Mouse (Mus musculus) embryonic facial prominence, embryonic 13.5 days (tissue): ENCODE data around the gene Zfp866. TPM values are rescaled to one million over a fixed set of nuclear protein-coding genes. Genes with fewer than 3 reads are reported as not detected.

ENCODE experiments used
- ATAC-seq: fragments of 200-750 bp; cut with Nextera tagmentation; 2 replicates; pipeline ENCODE4 v1.8.0; 2017; ENCODE audit warnings: low read depth; ENCODE audit not compliant: insufficient number of reproducible peaks, insufficient read depth, low FRiP score, low TSS enrichment
- H3K27ac ChIP-seq: fragments of 300-500 bp; sonication (generic); 2 replicates; pipeline ENCODE4 v1.5.1; 2015; ENCODE audit warnings: moderate library complexity, mild to moderate bottlenecking, inconsistent platforms
- H3K27me3 ChIP-seq: fragments of 300-500 bp; sonication (generic); 2 replicates; pipeline ENCODE4 v1.6.1; 2015; ENCODE audit warnings: mild to moderate bottlenecking, inconsistent platforms
- H3K36me3 ChIP-seq: fragments of 300-500 bp; sonication (generic); 2 replicates; pipeline ENCODE4 v1.6.1; 2015; ENCODE audit warnings: mild to moderate bottlenecking, inconsistent platforms
- H3K4me1 ChIP-seq: fragments of 300-500 bp; sonication (generic); 2 replicates; pipeline ENCODE4 v1.6.1; 2015; ENCODE audit warnings: inconsistent platforms
- H3K4me2 ChIP-seq: fragments of 300-500 bp; sonication (generic); 2 replicates; pipeline ENCODE4 v1.6.1; 2015; ENCODE audit warnings: moderate library complexity, mild to moderate bottlenecking, inconsistent platforms
- H3K4me3 ChIP-seq: fragments of 300-500 bp; sonication (generic); 2 replicates; pipeline ENCODE4 v1.5.1; 2015; ENCODE audit warnings: mild to moderate bottlenecking, inconsistent platforms
- H3K9ac ChIP-seq: fragments of 300-500 bp; sonication (generic); 2 replicates; pipeline ENCODE4 v1.6.1; 2015; ENCODE audit warnings: mild to moderate bottlenecking, inconsistent platforms
- H3K9me3 ChIP-seq: fragments of 300-500 bp; sonication (generic); 2 replicates; pipeline ENCODE4 v1.6.1; 2016; ENCODE audit warnings: inconsistent platforms
- WGBS: fragments of 180-500 bp; shearing (Covaris S2); methylation state at CpG from one replicate; pipeline ENCODE4 v1.1.7; 2015; ENCODE audit warnings: mixed read lengths; 5-methylcytosine and 5-hydroxymethylcytosine counted together
- polyA plus RNA-seq: library from polyadenylated mRNA; unstranded; fragments of >200 nt; fragmentation: Nextera tagmentation; extraction: Ambion mirVana; gene quantifications from 2 replicates; pipeline ENCODE4 v1.2.1, GENCODE M21; 2015

Zfp866 gene
- polyA plus RNA-seq, 1 experiment from 2014 or later = 39.4 TPM

- 6% methylated on average over 26 of the region's 28 CpGs for WGBS
- peak within 1 kb of the TSS; percentile 73 for H3K9ac ChIP-seq
- H3K27ac ChIP-seq = 0 out of 2 replicates have a peak within 1 kb of the TSS, but pooled peaks have one; percentile 51
- H3K4me1 ChIP-seq = peaks cover 12% of the 10 kb centered on the region; the same call in 1 of the 2 replicates
- peak within 1 kb of the TSS; percentile 91 for H3K4me2 ChIP-seq
- no peaks in the 10 kb centered on the region for H3K9me3 ChIP-seq
- peak within 1 kb of the TSS; percentile 56 for H3K4me3 ChIP-seq
- no peaks in the 10 kb centered on the region for H3K27me3 ChIP-seq
- peaks cover 60% of the 10 kb centered on the region for H3K36me3 ChIP-seq
- ATAC-seq = peak; percentile 60; the same call in 1 of the 2 replicates
Measured at GRCm38 (mm10) chr8:69808094-69808863, 17.3 kb upstream of the Zfp866 start, which contains the start of gene Gmip. TSS of gene Gmip (plus strand) at chr8:69808679.

- no peak for ATAC-seq
- 93% methylated on average over 5 of the region's 5 CpGs for WGBS
- Histone ChIP-seq H3K4me1 (peaks cover 12% of the 10 kb centered on the region; the same call in 1 of the 2 replicates), H3K9me3 (no peaks in the 10 kb centered on the region), H3K27me3 (no peaks in the 10 kb centered on the region), H3K27ac (no peak overlapping the region), H3K36me3 (peaks cover 71% of the 10 kb centered on the region), H3K4me3 (no peak overlapping the region), H3K4me2 (no peak overlapping the region), H3K9ac (no peak overlapping the region)
Measured at GRCm38 (mm10) chr8:69807236-69807635, 16.3 kb upstream of the Zfp866 start.

DNA sequence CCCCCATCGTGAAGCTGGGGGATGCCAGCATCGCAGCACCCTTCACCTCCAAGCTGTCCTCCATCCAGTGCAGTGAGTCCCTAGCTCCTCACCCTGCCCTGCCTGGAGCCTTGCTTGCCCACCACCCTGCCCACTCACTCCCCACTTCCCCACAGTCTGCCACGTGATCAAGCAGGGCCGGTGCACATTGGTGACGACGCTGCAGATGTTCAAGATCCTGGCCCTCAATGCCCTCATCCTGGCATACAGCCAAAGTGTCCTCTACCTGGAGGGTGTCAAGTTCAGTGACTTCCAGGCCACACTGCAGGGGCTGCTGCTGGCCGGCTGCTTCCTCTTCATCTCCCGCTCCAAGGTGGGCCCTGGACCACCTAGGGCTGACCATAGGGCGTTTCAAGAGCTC is 14.5 kb upstream of the Zfp866 start:
- Histone ChIP-seq H3K9ac (no peak overlapping the region), H3K4me3 (no peak overlapping the region), H3K27me3 (no peaks in the 10 kb centered on the region), H3K27ac (no peak overlapping the region), H3K4me1 (peaks cover 12% of the 10 kb centered on the region; the same call in 1 of the 2 replicates), H3K9me3 (no peaks in the 10 kb centered on the region), H3K36me3 (peaks cover 77% of the 10 kb centered on the region), H3K4me2 (no peak overlapping the region)
- 94% methylated on average over 9 of the region's 9 CpGs for WGBS
- no peak for ATAC-seq

- no peaks in the 10 kb centered on the region for H3K9me3 ChIP-seq
- no peak for ATAC-seq
- no peak overlapping the region for H3K4me3 ChIP-seq
- no peak overlapping the region for H3K9ac ChIP-seq
- no peak overlapping the region for H3K4me2 ChIP-seq
- peaks cover 12% of the 10 kb centered on the region; the same call in 1 of the 2 replicates for H3K4me1 ChIP-seq
- peaks cover 79% of the 10 kb centered on the region for H3K36me3 ChIP-seq
- H3K27me3 ChIP-seq = no peaks in the 10 kb centered on the region
- H3K27ac ChIP-seq = no peak overlapping the region
- WGBS = 96% methylated on average over 10 of the region's 10 CpGs
Measured at GRCm38 (mm10) chr8:69805086-69805485, 14.1 kb upstream of the Zfp866 start.

DNA sequence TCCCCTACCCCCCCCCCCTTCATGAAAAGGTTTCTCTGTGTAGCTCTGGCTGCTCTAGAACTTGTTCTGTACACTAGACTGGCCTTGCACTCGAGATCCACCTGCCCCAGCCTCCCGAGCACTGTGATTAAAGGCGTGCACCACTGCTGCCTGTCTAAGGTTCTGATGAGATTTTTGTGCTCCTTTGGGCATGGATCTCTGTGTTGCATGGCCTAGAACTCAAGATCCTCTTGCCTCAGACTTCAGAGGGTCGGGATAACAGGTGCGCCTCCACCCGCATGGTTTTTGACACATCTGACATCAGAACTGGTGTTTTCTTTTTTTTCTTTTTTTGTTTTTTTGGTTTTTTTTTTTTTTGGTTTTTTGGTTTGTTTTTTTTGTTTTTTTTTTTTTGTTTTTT is 13.6 kb upstream of the Zfp866 start:
- Histone ChIP-seq H3K4me1 (peaks cover 12% of the 10 kb centered on the region; the same call in 1 of the 2 replicates), H3K9ac (no peak overlapping the region), H3K27me3 (no peaks in the 10 kb centered on the region), H3K4me2 (no peak overlapping the region), H3K4me3 (no peak overlapping the region), H3K9me3 (no peaks in the 10 kb centered on the region), H3K36me3 (peaks cover 85% of the 10 kb centered on the region), H3K27ac (no peak overlapping the region)
- ATAC-seq = no peak
- 94% methylated on average over 6 of the region's 6 CpGs for WGBS

DNA sequence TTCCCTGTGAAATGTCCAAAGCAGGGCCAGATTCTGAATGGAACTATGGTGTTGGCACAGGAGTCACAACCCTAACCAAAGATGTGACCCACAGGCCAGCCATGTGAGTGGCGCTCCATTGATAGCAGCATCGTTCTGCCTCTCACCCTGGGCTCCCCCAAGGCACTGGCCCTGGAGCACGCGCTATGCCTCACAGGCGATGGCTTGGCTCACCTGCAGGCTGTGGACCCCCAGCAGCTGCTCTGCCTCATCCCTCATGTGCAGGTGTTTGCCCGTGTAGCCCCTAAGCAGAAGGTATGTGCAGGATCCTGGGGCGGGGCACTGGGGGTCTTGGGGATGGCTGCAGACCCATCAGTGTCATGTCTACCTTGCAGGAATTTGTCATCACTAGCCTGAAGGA is 12.4 kb upstream of the Zfp866 start:
- no peak overlapping the region for H3K4me3 ChIP-seq
- H3K27me3 ChIP-seq = no peaks in the 10 kb centered on the region
- H3K4me2 ChIP-seq = no peak overlapping the region
- WGBS = 93% methylated on average over 7 of the region's 7 CpGs
- ATAC-seq = no peak
- H3K4me1 ChIP-seq = peaks cover 4% of the 10 kb centered on the region; the same call in 1 of the 2 replicates
- H3K27ac ChIP-seq = no peak overlapping the region
- H3K36me3 ChIP-seq = peaks cover 96% of the 10 kb centered on the region
- no peaks in the 10 kb centered on the region for H3K9me3 ChIP-seq
- no peak overlapping the region for H3K9ac ChIP-seq

DNA sequence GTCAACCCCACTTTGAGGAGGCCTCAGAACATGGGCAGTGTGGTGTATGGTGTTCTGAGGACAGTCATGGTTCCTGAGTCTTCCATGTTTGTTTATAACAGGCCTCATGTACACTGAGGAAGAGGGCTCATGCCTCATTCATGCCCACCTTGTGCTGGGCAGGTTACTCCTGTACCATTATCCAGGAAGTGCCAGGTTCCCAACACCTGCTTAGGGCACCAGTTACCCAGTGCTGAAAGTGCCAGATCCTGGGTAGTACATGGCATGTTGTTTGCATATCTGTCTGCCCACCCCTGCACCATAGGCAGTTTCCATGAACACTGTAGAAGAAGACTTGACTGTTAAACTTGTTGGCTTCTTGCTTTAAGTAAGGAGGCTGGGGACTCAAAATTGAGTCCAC is 11.2 kb upstream of the Zfp866 start:
- Histone ChIP-seq H3K9ac (no peak overlapping the region), H3K4me3 (no peak overlapping the region), H3K27ac (no peak overlapping the region), H3K27me3 (no peaks in the 10 kb centered on the region), H3K4me1 (no peaks in the 10 kb centered on the region), H3K36me3 (peaks cover 96% of the 10 kb centered on the region), H3K9me3 (no peaks in the 10 kb centered on the region), H3K4me2 (no peak overlapping the region)
- no peak for ATAC-seq

DNA sequence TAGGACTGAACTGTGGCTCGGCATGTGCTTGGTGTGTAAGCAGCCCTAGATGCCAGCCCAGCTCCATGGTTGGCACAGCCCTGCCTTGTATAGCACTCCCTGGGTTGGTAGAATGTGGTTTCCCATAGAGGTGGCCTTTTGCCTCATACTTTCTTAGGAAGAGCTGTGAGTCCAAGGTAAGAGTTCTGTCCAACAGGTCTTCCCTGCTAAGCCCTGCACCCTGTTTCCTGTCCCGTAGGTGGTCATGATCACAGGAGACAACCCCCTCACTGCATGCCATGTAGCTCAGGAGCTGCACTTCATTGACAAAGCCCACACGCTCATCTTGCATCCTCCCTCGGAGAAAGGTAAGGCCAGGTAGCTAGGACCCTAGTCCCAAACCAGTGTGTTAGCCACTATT is 10.8 kb upstream of the Zfp866 start:
- Histone ChIP-seq H3K27ac (no peak overlapping the region), H3K36me3 (peaks cover 96% of the 10 kb centered on the region), H3K4me2 (no peak overlapping the region), H3K4me1 (no peaks in the 10 kb centered on the region), H3K9ac (no peak overlapping the region), H3K4me3 (no peak overlapping the region), H3K27me3 (no peaks in the 10 kb centered on the region), H3K9me3 (no peaks in the 10 kb centered on the region)
- no peak for ATAC-seq
- 97% methylated on average over 4 of the region's 4 CpGs for WGBS

DNA sequence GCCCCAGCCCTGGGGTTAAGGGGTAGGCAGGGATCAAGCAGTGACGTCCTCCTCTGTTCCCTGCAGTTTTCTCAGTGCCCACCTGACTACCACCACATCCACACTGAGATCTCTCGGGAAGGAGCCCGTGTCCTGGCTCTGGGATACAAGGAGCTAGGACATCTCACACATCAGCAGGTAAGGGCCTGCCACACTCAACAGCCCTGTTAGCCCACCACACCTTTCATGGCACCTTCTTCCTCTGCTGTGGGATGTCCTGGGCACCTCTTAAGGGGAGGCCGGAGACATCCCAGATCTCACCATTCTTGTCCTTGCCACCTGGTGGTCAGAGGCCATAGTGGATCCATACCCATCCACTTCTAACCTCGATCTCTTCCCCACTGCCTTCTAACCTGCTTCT is 9.0 kb upstream of the Zfp866 start:
- no peak overlapping the region for H3K4me2 ChIP-seq
- no peak overlapping the region for H3K9ac ChIP-seq
- 89% methylated on average over 5 of the region's 5 CpGs for WGBS
- no peak overlapping the region for H3K4me3 ChIP-seq
- no peak overlapping the region for H3K27ac ChIP-seq
- no peak for ATAC-seq
- no peaks in the 10 kb centered on the region for H3K9me3 ChIP-seq
- no peaks in the 10 kb centered on the region for H3K27me3 ChIP-seq
- no peaks in the 10 kb centered on the region for H3K4me1 ChIP-seq
- H3K36me3 ChIP-seq = peaks cover 96% of the 10 kb centered on the region

- Histone ChIP-seq H3K36me3 (peaks cover 97% of the 10 kb centered on the region), H3K9me3 (no peaks in the 10 kb centered on the region), H3K4me3 (no peak overlapping the region), H3K9ac (no peak overlapping the region), H3K27me3 (no peaks in the 10 kb centered on the region), H3K27ac (no peak overlapping the region), H3K4me1 (no peaks in the 10 kb centered on the region), H3K4me2 (no peak overlapping the region)
- 94% methylated on average over 8 of the region's 8 CpGs for WGBS
- ATAC-seq = no peak
Measured at GRCm38 (mm10) chr8:69799261-69799660, 8.3 kb upstream of the Zfp866 start.

GRCm38 (mm10) chr8:69797661-69798060 is 6.7 kb upstream of the Zfp866 start:
- Histone ChIP-seq H3K9me3 (no peaks in the 10 kb centered on the region), H3K9ac (no peak overlapping the region), H3K36me3 (peaks cover 97% of the 10 kb centered on the region), H3K4me2 (no peak overlapping the region), H3K27ac (no peak overlapping the region), H3K27me3 (no peaks in the 10 kb centered on the region), H3K4me3 (no peak overlapping the region), H3K4me1 (peaks cover 6% of the 10 kb centered on the region)
- WGBS = 94% methylated on average over 10 of the region's 10 CpGs
- no peak for ATAC-seq

GRCm38 (mm10) chr8:69796721-69797345 is 5.9 kb upstream of the Zfp866 start:
- peaks cover 89% of the 10 kb centered on the region for H3K36me3 ChIP-seq
- H3K9ac ChIP-seq = no peak overlapping the region
- 89% methylated on average over 16 of the region's 16 CpGs for WGBS
- H3K9me3 ChIP-seq = no peaks in the 10 kb centered on the region
- no peak for ATAC-seq
- no peak overlapping the region for H3K4me2 ChIP-seq
- peaks cover 15% of the 10 kb centered on the region for H3K4me1 ChIP-seq
- no peak overlapping the region for H3K4me3 ChIP-seq
- H3K27ac ChIP-seq = no peak overlapping the region
- no peaks in the 10 kb centered on the region for H3K27me3 ChIP-seq
